Mouse (Mus musculus) spleen, adult 2 months (tissue): ENCODE data around the gene Arhgap30.

ENCODE experiments used
- CTCF ChIP-seq: fragments of 200-500 bp; IDR thresholded peaks from 2 replicates; pipeline ENCODE4 v1.5.1; 2011; ENCODE audit warnings: mild to moderate bottlenecking, inconsistent platforms; ENCODE audit not compliant: insufficient read depth, insufficient read length, insufficient replicate concordance; ENCODE audit errors: extremely low read depth
- POLR2A ChIP-seq: fragments of 200-500 bp; IDR thresholded peaks from 2 replicates; pipeline ENCODE4 v1.6.1; 2011; ENCODE audit warnings: low read depth, low read length, inconsistent platforms

- TF ChIP-seq CTCF (no peak), POLR2A (no peak)
These were observed 21.5 kb downstream of the Arhgap30 start for GRCm38 (mm10) chr1:171410231-171410630.
